Mouse (Mus musculus): ENCODE results near the gene Alppl2.

DNA sequence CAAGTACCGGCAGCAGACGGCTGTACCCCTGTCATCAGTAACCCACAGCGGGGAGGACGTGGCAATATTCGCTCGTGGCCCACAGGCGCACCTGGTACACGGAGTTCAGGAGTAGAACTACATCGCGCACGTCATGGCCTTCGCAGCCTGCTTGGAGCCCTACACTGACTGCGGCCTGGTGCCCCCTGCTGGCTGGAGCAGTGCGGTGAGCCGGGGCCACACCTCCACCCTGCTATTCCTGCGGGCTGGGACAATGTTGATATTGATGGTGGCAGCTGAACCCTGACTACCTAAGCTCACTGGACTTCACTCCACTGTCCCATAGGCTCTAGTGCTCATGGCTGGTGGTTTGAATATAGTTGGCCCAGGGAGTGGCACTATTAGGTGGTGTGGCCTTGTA is 19.0 kb downstream of the Alppl2 start:
- no peak for TF ChIP-seq POLR2A (IDR thresholded peaks at IDR 0.05; ENCODE audit: low read depth, low read length)
- TF ChIP-seq CTCF (IDR thresholded peaks at IDR 0.05; ENCODE audit: extremely low read depth, insufficient read length, insufficient replicate concordance, low read depth, low read length): peak; percentile 59; the same call in 1 of the 2 replicates
